Mouse (Mus musculus) G1E (cell line): ENCODE measurements around the gene Pde4d.

ENCODE experiments used
- CTCF ChIP-seq: IDR thresholded peaks from 2 replicates; pipeline ENCODE4 v1.5.1; 2012; ENCODE audit warnings: low read depth, low read length, inconsistent platforms, mixed read lengths
- GATA1 ChIP-seq: IDR thresholded peaks from 2 replicates; pipeline ENCODE4 v1.6.1; 2012; ENCODE audit warnings: borderline replicate concordance, low read length, inconsistent platforms, mixed read lengths
- GATA2 ChIP-seq: IDR thresholded peaks from 2 replicates; pipeline ENCODE4 v1.6.1; 2012; ENCODE audit warnings: low read depth, low read length, inconsistent platforms, borderline replicate concordance
- POLR2AphosphoS5 ChIP-seq: IDR thresholded peaks from 2 replicates; pipeline ENCODE4 v1.6.1; 2012; ENCODE audit warnings: low read depth, low read length, inconsistent platforms; ENCODE audit not compliant: insufficient replicate concordance
- TAL1 ChIP-seq: conservative IDR thresholded peaks from 2 replicates; pipeline ENCODE4 v1.6.1; 2012; ENCODE audit warnings: low read depth, low read length, inconsistent platforms, mixed read lengths

DNA sequence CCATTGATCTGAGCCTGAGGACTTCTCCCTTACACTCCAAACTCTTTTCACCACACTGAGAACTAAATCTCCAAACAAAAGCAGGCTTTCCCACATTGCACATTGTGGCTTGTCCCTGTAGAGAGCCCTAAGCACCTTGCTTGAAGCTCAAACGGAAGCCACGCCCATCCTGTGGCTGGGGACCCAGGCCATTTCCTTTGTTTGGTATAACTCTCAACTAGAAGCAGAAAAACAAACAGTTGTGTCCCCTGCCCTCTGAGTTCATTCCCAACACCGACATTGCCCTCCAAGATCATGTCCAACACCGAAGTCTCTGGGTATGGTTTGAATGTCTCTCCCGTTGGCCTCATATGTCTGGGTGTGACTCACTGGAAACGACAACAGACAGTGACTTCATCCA lies 759.7 kb downstream of the Pde4d start:
- no peak for TF ChIP-seq CTCF
- TF ChIP-seq GATA1: no peak
- TF ChIP-seq TAL1: no peak
- no peak for TF ChIP-seq POLR2AphosphoS5
- TF ChIP-seq GATA2: no peak
